Mouse (Mus musculus) ES-E14 (cell line): ENCODE measurements around the gene Ms4a15. TPM values are rescaled to one million over a fixed set of nuclear protein-coding genes. Genes with fewer than 3 reads are reported as not detected.

Experiments
- DNase-seq: peaks from one replicate; pipeline ENCODE4 v3.0.0-alpha.2; 2013; ENCODE audit warnings: low read depth, low spot score
- H3K27ac ChIP-seq: 2 replicates; pipeline ENCODE4 v1.5.1; 2012; ENCODE audit warnings: low read depth, mild to moderate bottlenecking, low read length, moderate library complexity, mixed read lengths; ENCODE audit not compliant: poor library complexity, insufficient read depth, severe bottlenecking
- H3K36me3 ChIP-seq: 2 replicates; pipeline ENCODE4 v1.6.1; 2012; ENCODE audit warnings: mild to moderate bottlenecking, low read length, moderate library complexity, mixed read lengths; ENCODE audit not compliant: control insufficient read depth, poor library complexity, insufficient read depth, severe bottlenecking
- H3K4me1 ChIP-seq, 2 experiments: fragments of 150-350 bp in 1 of 2; sonication (generic) in 1 of 2; 2 replicates each; pipeline ENCODE4 v1.6.1; 2012; ENCODE audit warnings: low read length in 2 of 2, mild to moderate bottlenecking in 1 of 2, mixed read lengths in 1 of 2; ENCODE audit not compliant: control insufficient read depth in 2 of 2, insufficient read depth in 2 of 2, poor library complexity in 1 of 2
- H3K4me3 ChIP-seq, 2 experiments: fragments of 150-350 bp in 1 of 2; sonication (generic) in 1 of 2; 2 replicates each; pipeline ENCODE4 v1.5.1; 2012; ENCODE audit warnings: low read length in 2 of 2, low read depth in 1 of 2, mild to moderate bottlenecking in 1 of 2, mixed read lengths in 1 of 2; ENCODE audit not compliant: insufficient read depth in 1 of 2, poor library complexity in 1 of 2, severe bottlenecking in 1 of 2
- H3K9ac ChIP-seq: 2 replicates; pipeline ENCODE4 v1.6.1; 2012; ENCODE audit warnings: low read depth, mild to moderate bottlenecking, low read length, mixed read lengths; ENCODE audit not compliant: poor library complexity, insufficient read depth, severe bottlenecking
- H3K9me3 ChIP-seq: fragments of 150-350 bp; sonication (generic); 2 replicates; pipeline ENCODE4 v1.6.1; 2012; ENCODE audit warnings: low read depth, mild to moderate bottlenecking, low read length; ENCODE audit not compliant: control insufficient read depth, insufficient read depth
- CHD2 ChIP-seq: IDR thresholded peaks from 2 replicates; pipeline ENCODE4 v1.6.1; 2014; ENCODE audit warnings: mild to moderate bottlenecking, low read depth, low read length, inconsistent platforms
- HCFC1 ChIP-seq: IDR thresholded peaks from 2 replicates; pipeline ENCODE4 v1.6.1; 2012; ENCODE audit warnings: low read length, inconsistent platforms, borderline replicate concordance; ENCODE audit not compliant: insufficient read depth
- MAFK ChIP-seq: IDR thresholded peaks from 2 replicates; pipeline ENCODE4 v1.6.1; 2014; ENCODE audit warnings: mild to moderate bottlenecking, low read depth, low read length, inconsistent platforms; ENCODE audit not compliant: insufficient read depth
- ZC3H11A ChIP-seq: IDR thresholded peaks from 2 replicates; pipeline ENCODE4 v1.6.1; 2012; ENCODE audit warnings: low read depth, mild to moderate bottlenecking, inconsistent platforms, low read length, borderline replicate concordance
- ZNF384 ChIP-seq: IDR thresholded peaks from 2 replicates; pipeline ENCODE4 v1.6.1; 2012; ENCODE audit warnings: low read depth, low read length, inconsistent platforms
- in situ Hi-C, 2 experiments: fragments of 600-800 bp; cut with MboI; formaldehyde crosslinking; loops; one replicate each; pipeline ENCODE4 v1.15.1; 2025; ENCODE audit warnings: low sequenced_read_pairs in 2 of 2, inconsistent platforms in 1 of 2; ENCODE audit not compliant: unreplicated experiment in 2 of 2
- total RNA-seq: library from RNA; depleted of rRNA; stranded (reverse); fragments of 300-350 nt; gene quantifications from 2 replicates; pipeline ENCODE4 v1.2.3, GENCODE M21; 2012

Gene Ms4a15
- total RNA-seq, 1 experiment = not detected

- H3K9ac ChIP-seq = peak overlapping the region; percentile 67
- no peak for DNase-seq
- in situ Hi-C loops = no loop called here
- peaks cover 35% of the 10 kb centered on the region for H3K36me3 ChIP-seq
- peak overlapping the region; percentile 3; the same call in 1 of the 2 replicates for H3K27ac ChIP-seq
- H3K9me3 ChIP-seq = no peaks in the 10 kb centered on the region
- H3K4me3 ChIP-seq = peak overlapping the region; percentile 47 to 59
- TF ChIP-seq CHD2 (0 out of 2 replicates have a peak, but pooled peaks have one; percentile 30), ZC3H11A (no peak), HCFC1 (no peak)
- peaks cover 2 to 10% of the 10 kb centered on the region in 2 experiments; a peak in 2 of 4 replicates for H3K4me1 ChIP-seq
Measured at GRCm38 (mm10) chr19:10940801-10941457, 52.1 kb downstream of the Ms4a15 start.

- peak overlapping the region; percentile 3; the same call in 1 of the 2 replicates for H3K27ac ChIP-seq
- H3K9me3 ChIP-seq = no peaks in the 10 kb centered on the region
- H3K4me1 ChIP-seq = peaks cover 2 to 10% of the 10 kb centered on the region in 2 experiments; a peak in 2 of 4 replicates
- no peak for TF ChIP-seq ZNF384
- TF ChIP-seq HCFC1 = no peak
- TF ChIP-seq CHD2 = no peak
- no peak for TF ChIP-seq MAFK
- TF ChIP-seq ZC3H11A = no peak
- DNase-seq = peak; percentile 62
- H3K36me3 ChIP-seq = peaks cover 35% of the 10 kb centered on the region
- peak overlapping the region; percentile 67 for H3K9ac ChIP-seq
- H3K4me3 ChIP-seq = peak overlapping the region; percentile 48 to 59
- in situ Hi-C loops = no loop called here
Measured at GRCm38 (mm10) chr19:10940097-10940800, 52.8 kb downstream of the Ms4a15 start.

- TF ChIP-seq CHD2 (no peak), MAFK (no peak), ZC3H11A (no peak), HCFC1 (no peak), ZNF384 (no peak)
- Histone ChIP-seq H3K4me1 (peaks cover 2 to 10% of the 10 kb centered on the region in 2 experiments; a peak in 2 of 4 replicates), H3K9me3 (no peaks in the 10 kb centered on the region), H3K4me3 (no peak overlapping the region), H3K36me3 (peaks cover 21% of the 10 kb centered on the region), H3K27ac (no peak overlapping the region), H3K9ac (no peak overlapping the region)
- in situ Hi-C loops = no loop called here
- no peak for DNase-seq
Measured at GRCm38 (mm10) chr19:10938771-10939170, 54.3 kb downstream of the Ms4a15 start.

- H3K4me3 ChIP-seq = no peak within 1 kb of the TSS
- TF ChIP-seq MAFK (no peak), ZNF384 (no peak), HCFC1 (no peak), CHD2 (no peak), ZC3H11A (no peak)
- peaks cover 2 to 10% of the 10 kb centered on the region in 2 experiments; a peak in 2 of 4 replicates for H3K4me1 ChIP-seq
- in situ Hi-C loops = no loop called here
- peaks cover 6% of the 10 kb centered on the region for H3K36me3 ChIP-seq
- no peak within 1 kb of the TSS for H3K9ac ChIP-seq
- no peak within 1 kb of the TSS for H3K27ac ChIP-seq
- H3K9me3 ChIP-seq = no peaks in the 10 kb centered on the region
- no peak for DNase-seq
Measured at GRCm38 (mm10) chr19:10937110-10937563, 55.9 kb downstream of the Ms4a15 start, which contains the start of gene Ptgdr2. Ptgdr2 (plus strand) TSS chr19:10937160.
